ENCODE assay signal across 24 mouse cellular contexts in genomic region chr1:44863818-44864217, GRCm38 (mm10).
"Had no signal": no experiment of that assay in that cellular context is flagged by ENCODE, and none has a peak within 500 bp of the region (broad histone marks: within the 10 kb centered on the region; RNA-seq: fewer than 3 reads in every experiment).

No protein-coding gene starts in this region.

- H3K4me2 ChIP-seq: embryonic facial prominence, embryonic 12.5 days; embryonic facial prominence, embryonic 13.5 days; embryonic facial prominence, embryonic 15.5 days; forebrain, embryonic 12.5 days; forebrain, embryonic 13.5 days; forebrain, embryonic 15.5 days had no signal

- DNase-seq: cerebellum, adult 9-11 months; cerebellum, postnatal 10 days; cerebellum, postnatal 14 days; cerebellum, postnatal 25 days; embryo, embryonic 11 days; forebrain, postnatal 0 days; gastrocnemius, adult 2 months; gastrocnemius, postnatal 10 days; gastrocnemius, postnatal 14 days; gastrocnemius, postnatal 25 days; gastrocnemius, postnatal 36 days; heart, adult 11 months; heart, adult 18-20 months; heart, adult 2 months had no signal

- H3K27me3 ChIP-seq: embryonic facial prominence, embryonic 12.5 days; embryonic facial prominence, embryonic 13.5 days; embryonic facial prominence, embryonic 15.5 days; forebrain, embryonic 12.5 days; forebrain, embryonic 13.5 days; forebrain, embryonic 15.5 days had no signal

- H3K36me3 ChIP-seq: embryonic facial prominence, embryonic 10.5 days; embryonic facial prominence, embryonic 12.5 days; embryonic facial prominence, embryonic 13.5 days; embryonic facial prominence, embryonic 15.5 days; forebrain, embryonic 10.5 days; forebrain, embryonic 12.5 days; forebrain, embryonic 15.5 days; heart, embryonic 10.5 days had no signal

- H3K4me3 ChIP-seq: embryonic facial prominence, embryonic 10.5 days; embryonic facial prominence, embryonic 12.5 days; embryonic facial prominence, embryonic 13.5 days; embryonic facial prominence, embryonic 15.5 days; erythroblast, embryonic 14.5 days; forebrain, embryonic 10.5 days; forebrain, embryonic 12.5 days; forebrain, embryonic 13.5 days; forebrain, embryonic 15.5 days; gastrocnemius, adult 2 months; heart, adult 2 months; heart, embryonic 10.5 days had no signal
